Mouse (Mus musculus): ENCODE results near the gene Smad1.

Smad1 gene

GRCm38 (mm10) chr8:79382857-79383262 is 16.5 kb downstream of the Smad1 start:
- no peak for DNase-seq (ENCODE audit: low read depth)

GRCm38 (mm10) chr8:79381771-79382170 is 17.5 kb downstream of the Smad1 start:
- no peak for DNase-seq (ENCODE audit: low read depth)

- DNase-seq (ENCODE audit: low read depth): no peak
These were observed 18.9 kb downstream of the Smad1 start for GRCm38 (mm10) chr8:79380386-79380785.

- DNase-seq (ENCODE audit: low read depth): no peak
These were observed 19.3 kb downstream of the Smad1 start for GRCm38 (mm10) chr8:79379971-79380370.

GRCm38 (mm10) chr8:79376648-79377047 is 22.7 kb downstream of the Smad1 start:
- DNase-seq (ENCODE audit: low read depth): no peak

- no peak for DNase-seq (ENCODE audit: low read depth)
These were observed 23.6 kb downstream of the Smad1 start for GRCm38 (mm10) chr8:79375775-79376123.

- DNase-seq (ENCODE audit: low read depth): no peak
These were observed 24.1 kb downstream of the Smad1 start for GRCm38 (mm10) chr8:79375074-79375774.

- no peak for DNase-seq (ENCODE audit: low read depth)
These were observed 24.9 kb downstream of the Smad1 start for GRCm38 (mm10) chr8:79374410-79374809.

- DNase-seq (ENCODE audit: low read depth): no peak
These were observed 25.8 kb downstream of the Smad1 start for GRCm38 (mm10) chr8:79373563-79373962.

- no peak for DNase-seq (ENCODE audit: low read depth)
These were observed 26.4 kb downstream of the Smad1 start for GRCm38 (mm10) chr8:79372960-79373359.

GRCm38 (mm10) chr8:79372521-79372920 is 26.8 kb downstream of the Smad1 start:
- no peak for DNase-seq (ENCODE audit: low read depth)

- DNase-seq (ENCODE audit: low read depth): no peak
These were observed 27.2 kb downstream of the Smad1 start for GRCm38 (mm10) chr8:79372084-79372483.

GRCm38 (mm10) chr8:79370646-79371290 is 28.6 kb downstream of the Smad1 start:
- DNase-seq (ENCODE audit: low read depth): no peak

- DNase-seq (ENCODE audit: low read depth): no peak
These were observed 30.2 kb downstream of the Smad1 start for GRCm38 (mm10) chr8:79369163-79369562.

- no peak for DNase-seq (ENCODE audit: low read depth)
These were observed 31.4 kb downstream of the Smad1 start for GRCm38 (mm10) chr8:79367959-79368358.

GRCm38 (mm10) chr8:79367350-79367749 is 32.0 kb downstream of the Smad1 start:
- DNase-seq (ENCODE audit: low read depth): no peak

- DNase-seq (ENCODE audit: low read depth): no peak
These were observed 33.1 kb downstream of the Smad1 start for GRCm38 (mm10) chr8:79366227-79366626.

- DNase-seq (ENCODE audit: low read depth): no peak
These were observed 33.6 kb downstream of the Smad1 start for GRCm38 (mm10) chr8:79365707-79366106.

- no peak for DNase-seq (ENCODE audit: low read depth)
These were observed 34.5 kb downstream of the Smad1 start for GRCm38 (mm10) chr8:79364806-79365205.

GRCm38 (mm10) chr8:79362430-79362829 is 36.9 kb downstream of the Smad1 start:
- no peak for DNase-seq (ENCODE audit: low read depth)

GRCm38 (mm10) chr8:79360774-79361527 is 38.4 kb downstream of the Smad1 start:
- no peak for DNase-seq (ENCODE audit: low read depth)

- DNase-seq (ENCODE audit: low read depth): no peak
These were observed 39.0 kb downstream of the Smad1 start for GRCm38 (mm10) chr8:79360302-79360701.

Data from fibroblast of lung, adult 2 months (primary cell).